In the genomic region with DNA sequence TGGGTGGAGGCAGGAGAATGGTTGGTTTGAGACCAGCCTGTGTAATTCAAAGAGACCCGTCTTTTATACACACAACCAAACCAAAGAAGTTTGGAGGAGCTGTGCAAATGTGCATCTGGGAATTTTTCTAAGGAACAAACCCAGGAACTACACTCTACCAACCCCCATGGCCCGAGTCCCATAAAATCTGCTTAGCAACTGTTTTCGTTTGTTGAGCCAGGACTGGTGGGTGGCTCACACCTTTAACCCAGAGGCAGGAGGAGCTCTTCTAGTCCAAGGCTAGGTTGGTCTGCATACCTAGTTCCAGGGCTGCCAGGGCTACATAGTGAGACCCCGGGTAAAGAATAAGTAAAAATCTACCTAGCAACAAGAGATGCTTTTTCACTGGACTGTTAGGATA, we compare ENCODE assay signal across 29 mouse cellular contexts. TPM values are rescaled to one million over a fixed set of nuclear protein-coding genes. Genes with fewer than 3 reads are reported as not detected.
DNase-seq lines count a peak whose midpoint lies in the region; TF ChIP-seq lines count a peak whose summit lies in the region.
"Had no signal": no experiment of that assay in that cellular context is flagged by ENCODE, and none has a peak within 500 bp of the region (broad histone marks: within the 10 kb centered on the region; RNA-seq: fewer than 3 reads in every experiment).

No protein-coding gene starts in this region.

- in situ Hi-C loops in CH12.LX (cut with MboI; ENCODE audit: low pct_ligation_motif_present, low pct_unique_long_range_greater_than_20kb, low sequenced_read_pairs), result no loop called here

- H3K27me3 ChIP-seq in CH12.LX (replicated peaks) (no peaks in the 10 kb centered on the region), MEL (ENCODE audit: control insufficient read depth in 1 of 2, insufficient read depth in 2 of 2, low read length in 2 of 2) (peaks cover 0 to 2% of the 10 kb centered on the region in 2 experiments; a peak in 1 of 4 replicates)
- H3K27me3 ChIP-seq in heart, embryonic 10.5 days (ENCODE audit: insufficient read depth, poor library complexity, severe bottlenecking), result no peaks in the 10 kb centered on the region
- H3K27me3 ChIP-seq: embryonic facial prominence, embryonic 13.5 days; forebrain, embryonic 12.5 days; forebrain, embryonic 15.5 days; heart, embryonic 12.5 days; heart, embryonic 15.5 days; hindbrain, embryonic 13.5 days; Patski had no signal

- H3K36me3 ChIP-seq in CH12.LX (replicated peaks in 1 of 2; ENCODE audit: control insufficient read depth in 1 of 2, insufficient read depth in 1 of 2, low read length in 1 of 2), result no peaks in the 10 kb centered on the region
- peaks cover 0 to 2% of the 10 kb centered on the region in 2 experiments; a peak in 2 of 4 replicates for H3K36me3 ChIP-seq in MEL (ENCODE audit: control insufficient read depth in 1 of 2, insufficient read depth in 2 of 2, low read length in 2 of 2)
- no peaks in the 10 kb centered on the region for H3K36me3 ChIP-seq in heart, embryonic 10.5 days
- H3K36me3 ChIP-seq: embryonic facial prominence, embryonic 10.5 days; embryonic facial prominence, embryonic 13.5 days; forebrain, embryonic 12.5 days; forebrain, embryonic 15.5 days; heart, embryonic 12.5 days; heart, embryonic 15.5 days; hindbrain, embryonic 10.5 days; hindbrain, embryonic 13.5 days had no signal

- H3K4me2 ChIP-seq in CH12.LX (ENCODE audit: insufficient read depth, low read depth, poor library complexity, severe bottlenecking), result no peak overlapping the region
- H3K4me2 ChIP-seq: embryonic facial prominence, embryonic 13.5 days; forebrain, embryonic 12.5 days; forebrain, embryonic 15.5 days; heart, embryonic 12.5 days; heart, embryonic 15.5 days; hindbrain, embryonic 13.5 days had no signal

- H3K79me2 ChIP-seq in CH12.LX (replicated peaks; ENCODE audit: control insufficient read depth, extremely low read depth, insufficient read depth, poor library complexity, severe bottlenecking) (no peaks in the 10 kb centered on the region), MEL (ENCODE audit: control insufficient read depth, insufficient read depth, low read length, poor library complexity) (no peaks in the 10 kb centered on the region)

- TF ChIP-seq RAD21 in CH12.LX (IDR thresholded peaks at IDR 0.05; ENCODE audit: low read depth, low read length) (no peak), MEL (IDR thresholded peaks at IDR 0.05; ENCODE audit: low read depth, low read length) (no peak)

- H3K9me3 ChIP-seq in CH12.LX (replicated peaks; ENCODE audit: low read length), result peaks cover 2% of the 10 kb centered on the region
- no peaks in the 10 kb centered on the region for H3K9me3 ChIP-seq in MEL (replicated peaks; ENCODE audit: insufficient read depth, low read length)
- H3K9me3 ChIP-seq in heart, embryonic 10.5 days, result no peaks in the 10 kb centered on the region
- H3K9me3 ChIP-seq: embryonic facial prominence, embryonic 10.5 days; embryonic facial prominence, embryonic 13.5 days; forebrain, embryonic 12.5 days; forebrain, embryonic 15.5 days; heart, embryonic 12.5 days; heart, embryonic 15.5 days; hindbrain, embryonic 10.5 days; hindbrain, embryonic 13.5 days had no signal

- H3K4me1 ChIP-seq in CH12.LX (ENCODE audit: control insufficient read depth in 1 of 2, insufficient read depth in 2 of 2), result no peaks in the 10 kb centered on the region; a peak in 1 of 4 replicates
- H3K4me1 ChIP-seq in MEL (ENCODE audit: control insufficient read depth in 1 of 2, insufficient read depth in 2 of 2, low read length in 2 of 2), result no peaks in the 10 kb centered on the region
- H3K4me1 ChIP-seq in heart, embryonic 10.5 days, result no peaks in the 10 kb centered on the region
- H3K4me1 ChIP-seq: embryonic facial prominence, embryonic 10.5 days; embryonic facial prominence, embryonic 13.5 days; forebrain, embryonic 12.5 days; forebrain, embryonic 15.5 days; heart, embryonic 12.5 days; heart, embryonic 15.5 days; hindbrain, embryonic 10.5 days; hindbrain, embryonic 13.5 days had no signal

- 63% methylated on average over 4 of the region's 4 CpGs for WGBS in heart, embryonic 10.5 days

- no peak for DNase-seq in layer of hippocampus, adult 2 months (ENCODE audit: low spot score in 2 of 2)
- no peak for DNase-seq in layer of hippocampus, adult 8-10 months (ENCODE audit: low spot score in 2 of 2)
- DNase-seq in CH12.LX (ENCODE audit: extremely low read depth) (no peak), MEL (ENCODE audit: low read depth, low spot score) (peak; percentile 43)
- no peak for DNase-seq in adrenal gland, adult 2 months
- no peak for DNase-seq in heart, embryonic 10.5 days (ENCODE audit: low spot score)
- DNase-seq: adrenal gland, postnatal 14 days; cerebellum, adult 11-12 months; cerebellum, adult 8-10 months; cerebellum, postnatal 10 days; cerebellum, postnatal 36 days; embryo, embryonic 11 days; gastrocnemius, adult 2 months; gastrocnemius, postnatal 14 days; heart, postnatal 10 days; heart, postnatal 36 days had no signal

- TF ChIP-seq EP300 in CH12.LX (IDR thresholded peaks at IDR 0.05; ENCODE audit: low read length) (no peak), MEL (IDR thresholded peaks at IDR 0.05; ENCODE audit: low read depth in 1 of 2, low read length in 2 of 2) (no peak)

- H3K9ac ChIP-seq in CH12.LX (ENCODE audit: insufficient read depth, low read depth) (no peak overlapping the region), MEL (ENCODE audit: control insufficient read depth, low read depth, low read length, poor library complexity, severe bottlenecking) (no peak overlapping the region)
- H3K9ac ChIP-seq: embryonic facial prominence, embryonic 13.5 days; forebrain, embryonic 12.5 days; forebrain, embryonic 15.5 days; heart, embryonic 12.5 days; heart, embryonic 15.5 days; hindbrain, embryonic 13.5 days had no signal

- no peak for TF ChIP-seq CTCF in layer of hippocampus, adult 2 months (conservative IDR thresholded peaks at IDR 0.05)
- TF ChIP-seq CTCF in CH12.LX (conservative IDR thresholded peaks at IDR 0.05 in 1 of 2, IDR thresholded peaks at IDR 0.05 in 1 of 2; ENCODE audit: low read depth in 2 of 2, low read length in 2 of 2), result no peak
- no peak for TF ChIP-seq CTCF in MEL (IDR thresholded peaks at IDR 0.05 in 2 of 3, conservative IDR thresholded peaks at IDR 0.05 in 1 of 3; ENCODE audit: control insufficient read depth in 1 of 3, insufficient read depth in 1 of 3, low read depth in 2 of 3, low read length in 3 of 3, poor library complexity in 1 of 3, severe bottlenecking in 1 of 3)

- H3K4me3 ChIP-seq in layer of hippocampus, adult 2 months, result no peak overlapping the region
- H3K4me3 ChIP-seq in CH12.LX (replicated peaks in 1 of 3; ENCODE audit: low read depth in 2 of 3, low read length in 2 of 3, poor library complexity in 1 of 3) (no peak overlapping the region), MEL (ENCODE audit: control insufficient read depth in 1 of 2, insufficient read depth in 1 of 2, low read depth in 2 of 2, low read length in 2 of 2) (peak overlapping the region in 1 of 2 experiments; percentile 26; a peak in 1 of 4 replicates)
- H3K4me3 ChIP-seq in heart, embryonic 10.5 days, result no peak overlapping the region
- H3K4me3 ChIP-seq: embryonic facial prominence, embryonic 10.5 days; embryonic facial prominence, embryonic 13.5 days; erythroblast, embryonic 14.5 days; forebrain, embryonic 12.5 days; forebrain, embryonic 15.5 days; gastrocnemius, adult 2 months; heart, embryonic 12.5 days; heart, embryonic 15.5 days; hindbrain, embryonic 10.5 days; hindbrain, embryonic 13.5 days had no signal

- TF ChIP-seq POLR2A in CH12.LX (IDR thresholded peaks at IDR 0.05; ENCODE audit: low read depth, low read length) (no peak), MEL (IDR thresholded peaks at IDR 0.05; ENCODE audit: control insufficient read depth in 1 of 2, insufficient read depth in 1 of 2, low read depth in 1 of 2, low read length in 2 of 2, poor library complexity in 1 of 2) (no peak)

- H3K27ac ChIP-seq in layer of hippocampus, adult 2 months, result peak overlapping the region; percentile 83
- H3K27ac ChIP-seq in CH12.LX (ENCODE audit: insufficient read depth, low read depth) (no peak overlapping the region), MEL (ENCODE audit: control insufficient read depth, low read depth, low read length) (no peak overlapping the region)
- H3K27ac ChIP-seq in heart, embryonic 10.5 days, result no peak overlapping the region
- H3K27ac ChIP-seq: embryonic facial prominence, embryonic 10.5 days; embryonic facial prominence, embryonic 13.5 days; forebrain, embryonic 12.5 days; forebrain, embryonic 15.5 days; gastrocnemius, adult 2 months; heart, embryonic 15.5 days; hindbrain, embryonic 10.5 days; hindbrain, embryonic 13.5 days had no signal

- dilution Hi-C loops in CH12.LX (cut with MboI; ENCODE audit: extremely low pct_ligation_motif_present, extremely low pct_unique_long_range_greater_than_20kb, low sequenced_read_pairs), result no loop called here

TF ChIP-seq in CH12.LX, 34 proteins besides CTCF, POLR2A, EP300 and RAD21 (continues in another document):
- no peak for TF ChIP-seq E2F4 (IDR thresholded peaks at IDR 0.05; ENCODE audit: insufficient replicate concordance, low read depth, low read length)
- no peak for TF ChIP-seq USF2 (conservative IDR thresholded peaks at IDR 0.05; ENCODE audit: low read depth, low read length)
- no peak for TF ChIP-seq SIN3A (IDR thresholded peaks at IDR 0.05; ENCODE audit: low read length)
- TF ChIP-seq CHD2 (IDR thresholded peaks at IDR 0.05; ENCODE audit: low read length), result 0 out of 2 replicates have a peak, but pooled peaks have one; percentile 25
- TF ChIP-seq ZNF384 (IDR thresholded peaks at IDR 0.05; ENCODE audit: low read depth, low read length), result no peak

TF ChIP-seq in MEL, 35 proteins besides CTCF, POLR2A, EP300 and RAD21 (continues in another document):
- no peak for TF ChIP-seq POLR2AphosphoS5 (IDR thresholded peaks at IDR 0.05; ENCODE audit: borderline replicate concordance, low read depth, low read length)
- TF ChIP-seq CHD1 (IDR thresholded peaks at IDR 0.05; ENCODE audit: low read depth, low read length), result no peak
- no peak for TF ChIP-seq USF1 (IDR thresholded peaks at IDR 0.05; ENCODE audit: low read depth, low read length)
- TF ChIP-seq MXI1 (IDR thresholded peaks at IDR 0.05; ENCODE audit: low read depth, low read length), result no peak
- no peak for TF ChIP-seq NRF1 (IDR thresholded peaks at IDR 0.05; ENCODE audit: insufficient read depth, low read depth, low read length, poor library complexity, severe bottlenecking)
- no peak for TF ChIP-seq NELFE (IDR thresholded peaks at IDR 0.05; ENCODE audit: low read depth, low read length)

RNA-seq across cellular contexts. Expression of a gene that starts 7.3 kb away (rescaled TPM):
- total RNA-seq in layer of hippocampus, adult 2 months (2021), result 1 to 10 TPM; 3.0 to 3.3 TPM
- 1 to 10 TPM; 1.4 to 2.0 (median 1.7) TPM for total RNA-seq in layer of hippocampus, adult 8-10 months (2022)
- total RNA-seq in CH12.LX (2012; rRNA removed) (0.84 and 0.89 TPM in 2 replicates), CH12.LX (2014; rRNA removed) (3.2 and 3.7 TPM in 2 replicates), MEL (2012; rRNA removed) (0.56 and 1.0 TPM in 2 replicates)
- polyA plus RNA-seq in CH12.LX (2012; ENCODE audit: insufficient read length, low read depth) (0.37 TPM in 2 replicates), MEL (2012; ENCODE audit: insufficient read depth in 1 of 2, insufficient read length in 2 of 2, low read depth in 1 of 2, low replicate concordance in 2 of 2, missing spikeins in 1 of 2) (under 1 TPM in 1 of 2 experiments, not detected in 1; 0.28 TPM)
- not detected for total RNA-seq in adrenal gland, adult 2 months (2021)
- 0.30 and 0.54 TPM in 2 replicates for polyA plus RNA-seq in adrenal gland, adult 2 months (2012; rRNA removed)
- 2.0 and 2.5 TPM in 2 replicates for polyA plus RNA-seq in heart, embryonic 10.5 days (2016; fragmentation: Nextera tagmentation; extraction: Ambion mirVana)
- total RNA-seq: adrenal gland, adult 18-20 months; adrenal gland, postnatal 14 days; adrenal gland, postnatal 4 days; gastrocnemius, postnatal 4 days; heart, postnatal 10 days; heart, postnatal 36 days had no signal
